Mouse (Mus musculus) forebrain, embryonic 14.5 days (tissue): ENCODE results near the gene Ptafr. TPM values are rescaled to one million over a fixed set of nuclear protein-coding genes. Genes with fewer than 3 reads are reported as not detected.

Experiments used
- ATAC-seq: fragments of 200-750 bp; cut with Nextera tagmentation; 2 replicates; pipeline ENCODE4 v1.8.0; 2017; ENCODE audit warnings: mild to moderate bottlenecking, moderate library complexity
- DNase-seq: peaks from one replicate; pipeline ENCODE4 v3.0.0-alpha.2; 2015; ENCODE audit warnings: low spot score
- H3K27ac ChIP-seq: fragments of 300-500 bp; sonication (generic); 2 replicates; pipeline ENCODE4 v1.5.1; 2014; ENCODE audit warnings: low read depth, mild to moderate bottlenecking, control low read depth, low read length, moderate library complexity
- H3K27me3 ChIP-seq: fragments of 300-500 bp; sonication (generic); replicated peaks from 2 replicates; pipeline ENCODE4 v1.6.1; 2014; ENCODE audit warnings: low read length, control low read depth, mixed read lengths; ENCODE audit not compliant: control insufficient read depth, insufficient read depth
- H3K36me3 ChIP-seq: fragments of 300-500 bp; sonication (generic); 2 replicates; pipeline ENCODE4 v1.6.1; 2014; ENCODE audit warnings: low read length, control low read depth; ENCODE audit not compliant: control insufficient read depth, insufficient read depth
- H3K4me1 ChIP-seq: fragments of 300-500 bp; sonication (generic); 2 replicates; pipeline ENCODE4 v1.6.1; 2014; ENCODE audit warnings: antibody characterized with exemption, low read length, control low read depth; ENCODE audit not compliant: control insufficient read depth, insufficient read depth
- H3K4me2 ChIP-seq: fragments of 300-500 bp; sonication (generic); 2 replicates; pipeline ENCODE4 v1.6.1; 2014; ENCODE audit warnings: mild to moderate bottlenecking, control low read depth, low read length
- H3K4me3 ChIP-seq: fragments of 300-500 bp; sonication (generic); 2 replicates; pipeline ENCODE4 v1.5.1; 2014; ENCODE audit warnings: low read depth, low read length, control low read depth
- H3K9ac ChIP-seq: fragments of 300-500 bp; sonication (generic); 2 replicates; pipeline ENCODE4 v1.6.1; 2014; ENCODE audit warnings: mild to moderate bottlenecking, low read length, control low read depth, moderate library complexity
- H3K9me3 ChIP-seq: fragments of 300-500 bp; sonication (generic); replicated peaks from 2 replicates; pipeline ENCODE4 v1.6.1; 2016; ENCODE audit warnings: low read length, control low read depth, mixed read lengths; ENCODE audit not compliant: control insufficient read depth
- WGBS: fragments of 180-500 bp; shearing (Covaris S2); extraction: QIAGEN DNeasy Blood & Tissue Kit; methylation state at CpG from one replicate; pipeline ENCODE4 v1.1.7; 2014; 5-methylcytosine and 5-hydroxymethylcytosine counted together
- polyA plus RNA-seq: library from polyadenylated mRNA; unstranded; fragments of >200 nt; fragmentation: Nextera tagmentation; extraction: Ambion mirVana; gene quantifications from 2 replicates; pipeline ENCODE4 v1.2.1, GENCODE M21; 2014

The Ptafr gene
- polyA plus RNA-seq, 1 experiment from 2014 or later = 0.18 TPM

GRCm38 (mm10) chr4:132571190-132571589, 7.3 kb downstream of the Ptafr start:
- no peak for ATAC-seq
- no peak overlapping the region for H3K4me3 ChIP-seq

GRCm38 (mm10) chr4:132573327-132573726, 9.5 kb downstream of the Ptafr start:
- no peaks in the 10 kb centered on the region for H3K4me1 ChIP-seq
- no peaks in the 10 kb centered on the region for H3K36me3 ChIP-seq
- H3K4me2 ChIP-seq = no peak overlapping the region
- H3K4me3 ChIP-seq = no peak overlapping the region
- H3K9me3 ChIP-seq = no peaks in the 10 kb centered on the region; the same call in 1 of the 2 replicates
- DNase-seq = peak; percentile 5
- 27% methylated on average over 11 of the region's 11 CpGs for WGBS
- no peak overlapping the region for H3K9ac ChIP-seq
- ATAC-seq = no peak
- H3K27me3 ChIP-seq = no peaks in the 10 kb centered on the region
- no peak overlapping the region for H3K27ac ChIP-seq

More at GRCm38 (mm10) chr4:132571190-132571589, 7.3 kb downstream of the Ptafr start:
- Histone ChIP-seq H3K9ac (no peak overlapping the region), H3K4me2 (no peak overlapping the region), H3K27ac (no peak overlapping the region), H3K36me3 (no peaks in the 10 kb centered on the region), H3K9me3 (no peaks in the 10 kb centered on the region; the same call in 1 of the 2 replicates), H3K4me1 (no peaks in the 10 kb centered on the region), H3K27me3 (no peaks in the 10 kb centered on the region)
- DNase-seq = no peak
- 79% methylated on average over 9 of the region's 9 CpGs for WGBS

DNA sequence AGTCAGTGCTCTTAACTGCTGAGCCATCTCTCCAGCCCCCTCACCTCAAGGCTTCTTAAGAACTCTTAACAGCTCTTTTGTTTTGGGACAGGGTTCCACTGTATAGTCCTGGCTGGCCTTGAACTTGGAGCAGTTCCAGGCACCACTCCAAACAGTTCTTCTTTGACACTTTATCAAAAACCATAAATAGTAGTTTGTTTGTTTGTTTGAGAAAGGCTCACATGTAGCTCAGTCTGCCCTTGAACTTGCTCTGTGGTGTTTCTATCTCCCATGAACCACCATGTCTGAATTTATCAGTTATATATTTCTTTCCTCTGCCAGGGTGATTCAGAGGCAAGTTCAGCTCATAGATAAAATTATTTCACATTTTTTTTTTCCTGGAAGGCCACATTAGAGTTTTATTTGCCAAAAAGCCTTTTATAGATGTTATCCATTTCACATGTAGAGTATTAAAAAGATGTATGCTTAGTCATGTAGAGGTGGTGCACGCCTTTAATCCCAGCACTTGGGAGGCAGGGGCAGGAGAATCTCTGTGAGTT, 11.0 kb downstream of the Ptafr start:
- no peak overlapping the region for H3K4me3 ChIP-seq
- H3K4me1 ChIP-seq = no peaks in the 10 kb centered on the region
- H3K27ac ChIP-seq = no peak overlapping the region
- ATAC-seq (no peak), DNase-seq (no peak)
- no peak overlapping the region for H3K4me2 ChIP-seq
- H3K9me3 ChIP-seq = no peaks in the 10 kb centered on the region
- H3K9ac ChIP-seq = no peak overlapping the region
- WGBS = 85% methylated on average over 1 of the region's 1 CpGs
- H3K36me3 ChIP-seq = no peaks in the 10 kb centered on the region
- H3K27me3 ChIP-seq = no peaks in the 10 kb centered on the region

DNA sequence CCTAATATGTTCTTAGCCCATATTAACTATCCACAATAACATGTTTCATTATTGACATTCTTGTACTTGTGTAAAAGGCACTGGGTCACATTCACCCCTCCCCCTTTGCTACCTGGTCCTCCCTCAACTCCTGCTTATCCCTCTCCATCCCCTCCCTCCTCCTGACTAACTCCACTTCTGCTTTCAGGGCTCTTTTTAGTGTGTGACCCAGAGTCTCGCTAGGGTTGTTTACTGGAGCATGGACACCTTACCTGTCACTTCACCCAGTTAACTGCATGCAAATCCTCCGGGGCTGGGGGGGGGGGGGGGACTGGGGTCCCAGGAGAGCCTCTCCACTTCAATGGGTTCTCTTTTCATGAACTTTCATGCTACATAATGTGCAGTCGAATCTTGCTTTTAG, 19.9 kb downstream of the Ptafr start:
- Histone ChIP-seq H3K27ac (no peak overlapping the region), H3K9me3 (no peaks in the 10 kb centered on the region), H3K4me1 (no peaks in the 10 kb centered on the region), H3K4me2 (no peak overlapping the region), H3K9ac (no peak overlapping the region), H3K4me3 (no peak overlapping the region), H3K27me3 (no peaks in the 10 kb centered on the region), H3K36me3 (no peaks in the 10 kb centered on the region)
- 56% methylated on average over 3 of the region's 3 CpGs for WGBS
- ATAC-seq (no peak), DNase-seq (no peak)

- Histone ChIP-seq H3K9me3 (no peaks in the 10 kb centered on the region), H3K9ac (no peak overlapping the region), H3K4me2 (no peak overlapping the region), H3K36me3 (no peaks in the 10 kb centered on the region), H3K4me3 (no peak overlapping the region), H3K4me1 (no peaks in the 10 kb centered on the region), H3K27ac (no peak overlapping the region), H3K27me3 (no peaks in the 10 kb centered on the region)
- DNase-seq (no peak), ATAC-seq (no peak)
- WGBS = 86% methylated on average over 2 of the region's 2 CpGs
Observed at GRCm38 (mm10) chr4:132584975-132585374, 21.1 kb downstream of the Ptafr start.

DNA sequence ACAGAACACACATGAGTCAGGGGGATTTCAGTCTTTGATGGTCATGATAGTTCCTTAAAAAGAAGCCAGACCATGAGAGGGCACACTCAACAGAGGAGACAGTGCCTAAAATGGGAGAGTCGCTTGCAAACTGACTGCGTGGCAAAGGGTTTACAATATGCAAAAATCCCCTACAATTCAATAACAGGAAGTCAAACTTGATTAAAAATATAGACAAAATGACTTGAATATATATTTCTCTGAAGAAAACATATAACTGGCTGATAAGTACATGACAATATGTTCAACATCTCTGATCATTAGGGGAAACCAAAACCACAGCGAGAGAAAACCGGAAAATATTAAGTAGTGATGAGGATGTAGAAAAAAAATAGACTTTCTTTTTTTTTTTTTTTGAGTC, 22.4 kb downstream of the Ptafr start:
- Histone ChIP-seq H3K27ac (no peak overlapping the region), H3K4me3 (no peak overlapping the region), H3K9ac (no peak overlapping the region), H3K4me1 (no peaks in the 10 kb centered on the region), H3K4me2 (no peak overlapping the region), H3K36me3 (no peaks in the 10 kb centered on the region), H3K9me3 (no peaks in the 10 kb centered on the region), H3K27me3 (no peaks in the 10 kb centered on the region)
- DNase-seq = no peak
- WGBS = 97% methylated on average over 4 of the region's 4 CpGs
- ATAC-seq = no peak

DNA sequence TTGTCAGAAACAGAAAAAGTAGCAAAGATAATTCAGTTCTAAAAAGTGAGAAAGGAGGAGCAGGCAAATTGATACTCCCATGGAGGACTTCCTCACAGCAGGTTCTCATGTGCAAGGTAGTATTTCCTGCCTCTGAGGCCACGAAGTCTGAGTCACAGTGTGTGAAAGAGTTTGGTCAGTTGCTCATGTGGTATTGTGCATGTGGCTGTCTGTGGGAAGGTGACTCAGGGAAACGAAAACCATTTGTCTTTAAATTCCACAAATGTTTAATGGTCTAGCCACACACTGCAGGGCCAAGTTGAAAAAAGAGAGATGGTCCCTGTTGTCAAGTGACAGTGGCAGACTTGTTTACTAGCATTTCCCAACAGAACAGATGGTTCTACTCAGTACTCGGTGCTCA, 24.6 kb downstream of the Ptafr start:
- DNase-seq (no peak), ATAC-seq (no peak)
- no peaks in the 10 kb centered on the region for H3K4me1 ChIP-seq
- no peak overlapping the region for H3K4me2 ChIP-seq
- 78% methylated on average over 3 of the region's 3 CpGs for WGBS
- no peak overlapping the region for H3K9ac ChIP-seq
- no peaks in the 10 kb centered on the region for H3K27me3 ChIP-seq
- no peaks in the 10 kb centered on the region for H3K36me3 ChIP-seq
- H3K4me3 ChIP-seq = no peak overlapping the region
- H3K9me3 ChIP-seq = no peaks in the 10 kb centered on the region
- H3K27ac ChIP-seq = no peak overlapping the region

DNA sequence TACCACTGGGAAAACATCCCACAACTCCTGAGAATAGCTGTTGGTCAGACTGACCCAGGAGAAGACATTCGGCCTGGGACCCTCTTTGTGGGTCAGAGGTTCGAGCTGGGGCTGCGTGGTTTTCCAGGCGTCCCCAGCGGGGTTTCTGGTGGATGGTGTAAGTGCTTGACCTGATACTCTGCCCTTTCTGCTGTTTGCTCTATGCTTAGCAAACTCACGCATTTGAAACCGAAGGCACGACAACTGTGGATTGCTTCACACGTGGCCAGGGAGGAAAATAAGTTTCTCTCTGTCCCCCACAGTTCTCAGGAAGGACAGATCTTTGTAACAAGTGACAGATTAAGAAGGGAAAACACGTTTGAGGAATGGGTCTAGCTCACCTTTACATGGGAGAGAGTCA, 26.8 kb downstream of the Ptafr start:
- no peak for DNase-seq
- no peak for ATAC-seq

DNA sequence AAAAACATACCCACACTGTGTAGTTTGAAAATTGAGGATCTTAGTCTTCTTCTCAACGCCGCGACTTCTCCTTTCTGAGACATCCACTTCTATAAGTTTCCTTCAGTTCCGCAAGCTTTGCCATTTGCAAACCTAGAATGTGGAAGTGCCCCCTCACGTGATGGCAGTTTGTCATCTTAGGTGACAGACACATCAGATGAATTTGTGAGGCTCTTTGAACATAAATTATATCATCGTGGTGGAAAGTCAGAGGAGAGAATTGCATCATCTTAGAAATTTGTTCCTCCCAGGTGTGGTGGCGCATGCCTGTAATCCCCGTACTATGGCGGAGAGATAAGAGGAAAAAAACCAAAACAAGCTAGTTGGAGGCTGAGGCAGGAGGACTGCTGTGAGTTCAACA, 29.1 kb downstream of the Ptafr start:
- H3K36me3 ChIP-seq = no peaks in the 10 kb centered on the region
- no peak overlapping the region for H3K27ac ChIP-seq
- H3K4me3 ChIP-seq = no peak overlapping the region
- H3K9ac ChIP-seq = no peak overlapping the region
- no peaks in the 10 kb centered on the region for H3K27me3 ChIP-seq
- H3K9me3 ChIP-seq = no peaks in the 10 kb centered on the region
- ATAC-seq (no peak), DNase-seq (no peak)
- no peak overlapping the region for H3K4me2 ChIP-seq
- no peaks in the 10 kb centered on the region for H3K4me1 ChIP-seq
- whole genome bisulfite sequencing = 94% methylated on average over 9 of the region's 9 CpGs

More for the DNA sequence above, 26.8 kb downstream of the Ptafr start:
- Histone ChIP-seq H3K9me3 (no peaks in the 10 kb centered on the region), H3K4me1 (no peaks in the 10 kb centered on the region), H3K4me2 (no peak overlapping the region), H3K9ac (no peak overlapping the region), H3K27me3 (no peaks in the 10 kb centered on the region), H3K27ac (no peak overlapping the region), H3K36me3 (no peaks in the 10 kb centered on the region), H3K4me3 (no peak overlapping the region)
- 85% methylated on average over 10 of the region's 10 CpGs for WGBS
